Mouse (Mus musculus) forebrain, embryonic 13.5 days (tissue): ENCODE results near the gene Acsm3. TPM values are rescaled to one million over a fixed set of nuclear protein-coding genes. Genes with fewer than 3 reads are reported as not detected.

Experiments
- ATAC-seq: fragments of 200-750 bp; cut with Nextera tagmentation; 2 replicates; pipeline ENCODE4 v1.8.0; 2017
- H3K27ac ChIP-seq: fragments of 300-500 bp; sonication (generic); 2 replicates; pipeline ENCODE4 v1.5.1; 2015; ENCODE audit warnings: inconsistent platforms, mild to moderate bottlenecking, moderate library complexity
- H3K27me3 ChIP-seq: fragments of 300-500 bp; sonication (generic); 2 replicates; pipeline ENCODE4 v1.6.1; 2015; ENCODE audit warnings: mild to moderate bottlenecking, inconsistent platforms
- H3K36me3 ChIP-seq: fragments of 300-500 bp; sonication (generic); 2 replicates; pipeline ENCODE4 v1.6.1; 2015; ENCODE audit warnings: mild to moderate bottlenecking, inconsistent platforms; ENCODE audit not compliant: poor library complexity, severe bottlenecking
- H3K4me1 ChIP-seq: fragments of 300-500 bp; sonication (generic); 2 replicates; pipeline ENCODE4 v1.6.1; 2015; ENCODE audit warnings: inconsistent platforms
- H3K4me2 ChIP-seq: fragments of 300-500 bp; sonication (generic); 2 replicates; pipeline ENCODE4 v1.6.1; 2015; ENCODE audit warnings: inconsistent platforms, mild to moderate bottlenecking, moderate library complexity
- H3K4me3 ChIP-seq: fragments of 300-500 bp; sonication (generic); 2 replicates; pipeline ENCODE4 v1.5.1; 2015; ENCODE audit warnings: mild to moderate bottlenecking, inconsistent platforms
- H3K9ac ChIP-seq: fragments of 300-500 bp; sonication (generic); 2 replicates; pipeline ENCODE4 v1.6.1; 2015; ENCODE audit warnings: mild to moderate bottlenecking, inconsistent platforms
- H3K9me3 ChIP-seq: fragments of 300-500 bp; sonication (generic); replicated peaks from 2 replicates; pipeline ENCODE4 v1.6.1; 2016; ENCODE audit warnings: inconsistent platforms
- WGBS: fragments of 180-500 bp; shearing (Covaris S2); methylation state at CpG from one replicate; pipeline ENCODE4 v1.1.7; 2015; 5-methylcytosine and 5-hydroxymethylcytosine counted together
- polyA plus RNA-seq: library from polyadenylated mRNA; unstranded; fragments of >200 nt; fragmentation: Nextera tagmentation; extraction: Ambion mirVana; gene quantifications from 2 replicates; pipeline ENCODE4 v1.2.1, GENCODE M21; 2015

The Acsm3 gene
- polyA plus RNA-seq, 1 experiment from 2014 or later = 0.10 TPM

GRCm38 (mm10) chr7:119753696-119754095 lies 7.0 kb upstream of the Acsm3 start:
- H3K9me3 ChIP-seq = no peaks in the 10 kb centered on the region
- no peaks in the 10 kb centered on the region for H3K36me3 ChIP-seq
- WGBS = 86% methylated on average over 1 of the region's 1 CpGs
- no peaks in the 10 kb centered on the region for H3K27me3 ChIP-seq
- H3K4me3 ChIP-seq = no peak overlapping the region
- no peak for ATAC-seq
- H3K9ac ChIP-seq = no peak overlapping the region
- no peaks in the 10 kb centered on the region for H3K4me1 ChIP-seq
- H3K4me2 ChIP-seq = no peak overlapping the region
- no peak overlapping the region for H3K27ac ChIP-seq

GRCm38 (mm10) chr7:119762166-119762697 lies 1.5 kb downstream of the Acsm3 start:
- no peak for ATAC-seq
- H3K27ac ChIP-seq = no peak overlapping the region
- WGBS = 75% methylated on average over 4 of the region's 4 CpGs

GRCm38 (mm10) chr7:119764377-119764776 lies 3.7 kb downstream of the Acsm3 start:
- H3K36me3 ChIP-seq = no peaks in the 10 kb centered on the region
- WGBS = 95% methylated on average over 3 of the region's 3 CpGs
- H3K4me3 ChIP-seq = no peak overlapping the region
- H3K27ac ChIP-seq = no peak overlapping the region
- no peak overlapping the region for H3K9ac ChIP-seq
- H3K27me3 ChIP-seq = no peaks in the 10 kb centered on the region
- no peak overlapping the region for H3K4me2 ChIP-seq
- H3K4me1 ChIP-seq = no peaks in the 10 kb centered on the region
- ATAC-seq = no peak
- no peaks in the 10 kb centered on the region for H3K9me3 ChIP-seq

More at GRCm38 (mm10) chr7:119762166-119762697, 1.5 kb downstream of the Acsm3 start:
- no peaks in the 10 kb centered on the region for H3K4me1 ChIP-seq
- no peak overlapping the region for H3K4me2 ChIP-seq
- H3K4me3 ChIP-seq = no peak overlapping the region
- no peak overlapping the region for H3K9ac ChIP-seq
- H3K36me3 ChIP-seq = no peaks in the 10 kb centered on the region
- no peaks in the 10 kb centered on the region for H3K27me3 ChIP-seq
- H3K9me3 ChIP-seq = no peaks in the 10 kb centered on the region

DNA sequence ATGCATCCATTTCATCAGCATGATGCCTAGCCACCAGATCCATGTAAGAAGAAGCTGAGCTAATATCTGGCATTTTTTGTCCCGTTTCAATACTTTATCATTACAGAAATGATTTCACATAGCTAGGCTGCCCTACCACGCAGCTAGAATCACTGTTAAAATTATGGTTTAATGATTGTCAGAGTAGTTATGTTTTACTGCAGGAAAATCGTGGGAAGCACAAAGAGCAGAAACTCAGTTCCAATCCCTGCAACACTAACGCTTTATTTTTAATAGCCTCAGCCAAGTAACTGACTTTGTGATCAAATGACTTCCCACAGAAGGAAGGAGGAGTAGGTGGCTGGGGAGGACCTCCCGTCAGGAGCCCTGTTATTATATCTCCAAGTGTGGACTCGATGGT lies 6.3 kb downstream of the Acsm3 start:
- no peaks in the 10 kb centered on the region for H3K36me3 ChIP-seq
- no peak overlapping the region for H3K27ac ChIP-seq
- no peak overlapping the region for H3K4me3 ChIP-seq
- H3K9ac ChIP-seq = no peak overlapping the region
- no peak for ATAC-seq
- no peaks in the 10 kb centered on the region for H3K4me1 ChIP-seq
- H3K27me3 ChIP-seq = no peaks in the 10 kb centered on the region
- H3K9me3 ChIP-seq = no peaks in the 10 kb centered on the region
- H3K4me2 ChIP-seq = no peak overlapping the region
- 85% methylated on average over 6 of the region's 6 CpGs for WGBS

DNA sequence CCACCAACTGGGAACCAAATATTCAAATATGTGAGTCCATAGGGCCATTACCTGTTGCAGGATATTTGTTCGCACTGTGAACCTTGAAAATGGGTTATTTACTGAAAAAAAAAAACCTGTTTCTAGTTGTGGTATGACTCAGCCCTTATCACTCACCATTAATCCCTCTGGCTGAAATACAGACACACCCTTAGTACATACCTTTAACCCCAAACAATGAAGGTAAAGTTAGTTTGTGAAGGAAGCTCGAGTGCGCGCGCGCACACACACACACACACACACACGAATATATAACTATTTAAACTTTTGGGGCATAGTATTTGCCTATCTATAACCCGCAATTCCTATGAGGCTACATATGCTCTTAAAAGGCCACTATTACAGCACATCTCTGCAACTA lies 9.2 kb downstream of the Acsm3 start:
- WGBS = 93% methylated on average over 8 of the region's 8 CpGs
- Histone ChIP-seq H3K4me1 (no peaks in the 10 kb centered on the region), H3K4me2 (no peak overlapping the region), H3K9me3 (no peaks in the 10 kb centered on the region), H3K36me3 (no peaks in the 10 kb centered on the region), H3K27ac (no peak overlapping the region), H3K27me3 (no peaks in the 10 kb centered on the region), H3K4me3 (no peak overlapping the region), H3K9ac (no peak overlapping the region)
- ATAC-seq = no peak

DNA sequence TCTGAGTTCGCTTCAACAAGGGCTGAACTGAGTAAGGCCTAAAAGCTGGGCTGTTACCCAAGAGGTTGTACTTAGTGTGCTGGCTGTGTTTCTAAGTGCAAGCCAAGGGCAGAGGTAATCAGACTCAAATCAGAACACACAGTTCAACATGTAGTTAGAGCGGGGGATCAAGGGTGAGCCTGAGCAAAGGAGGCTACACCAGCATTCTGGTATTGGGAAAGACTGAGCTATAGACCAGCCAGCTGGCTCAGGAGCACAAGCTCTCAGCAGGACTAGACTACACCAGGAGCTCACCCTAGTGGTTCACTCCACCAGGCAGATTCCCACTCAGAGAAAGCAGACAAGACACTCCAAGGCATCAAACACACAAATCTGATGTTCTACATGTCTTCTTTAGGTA lies 22.7 kb downstream of the Acsm3 start:
- Histone ChIP-seq H3K4me2 (no peak overlapping the region), H3K4me1 (no peaks in the 10 kb centered on the region), H3K9me3 (no peaks in the 10 kb centered on the region), H3K27ac (no peak overlapping the region), H3K4me3 (no peak overlapping the region), H3K27me3 (no peaks in the 10 kb centered on the region), H3K36me3 (peaks cover 49% of the 10 kb centered on the region), H3K9ac (no peak overlapping the region)
- no peak for ATAC-seq
- WGBS = 88% methylated on average over 2 of the region's 2 CpGs

DNA sequence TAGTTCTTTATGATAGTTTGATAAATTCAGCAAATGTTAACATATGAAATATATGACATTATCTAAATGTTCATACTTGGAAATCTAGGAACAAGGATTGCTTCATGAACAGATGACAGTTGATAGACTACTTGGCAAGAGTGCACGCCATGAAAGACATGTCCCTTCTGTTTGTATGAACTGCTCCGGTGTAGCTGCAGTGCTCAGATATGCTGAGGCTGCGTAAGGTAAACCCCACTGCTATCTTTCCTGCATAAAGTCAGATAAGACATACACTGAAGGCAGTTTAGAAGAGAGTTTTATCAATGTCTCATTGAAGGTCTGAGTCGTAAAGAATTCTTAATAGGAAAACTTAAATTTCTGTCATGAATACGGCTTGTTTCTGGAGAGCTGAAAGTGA lies 24.2 kb downstream of the Acsm3 start:
- no peak for ATAC-seq
- Histone ChIP-seq H3K4me2 (no peak overlapping the region), H3K9me3 (no peaks in the 10 kb centered on the region), H3K4me1 (no peaks in the 10 kb centered on the region), H3K27ac (no peak overlapping the region), H3K9ac (no peak overlapping the region), H3K27me3 (no peaks in the 10 kb centered on the region), H3K4me3 (no peak overlapping the region), H3K36me3 (peaks cover 62% of the 10 kb centered on the region)
- 92% methylated on average over 5 of the region's 5 CpGs for whole genome bisulfite sequencing

DNA sequence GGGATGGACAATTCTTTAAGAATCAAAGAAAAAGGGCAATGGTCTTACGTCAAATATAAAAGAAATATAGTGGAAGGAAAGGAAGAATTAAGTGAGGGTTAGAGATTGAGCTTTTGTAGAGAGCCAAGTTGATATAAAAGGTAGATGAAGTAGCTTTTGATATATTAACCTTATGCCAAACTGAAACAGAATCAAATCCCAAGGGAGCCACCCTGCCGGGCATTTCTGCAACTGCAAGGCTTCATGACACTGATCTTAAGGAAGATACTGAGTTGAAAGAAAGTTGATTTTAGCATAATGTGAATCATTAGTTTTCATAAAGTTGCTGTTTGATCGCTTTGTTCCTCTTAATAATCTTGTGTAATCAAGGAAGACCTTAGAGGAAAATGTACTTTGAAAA lies 28.3 kb downstream of the Acsm3 start:
- no peak for ATAC-seq
- no peak overlapping the region for H3K27ac ChIP-seq
- no peak overlapping the region for H3K4me3 ChIP-seq
- no peaks in the 10 kb centered on the region for H3K27me3 ChIP-seq
- 94% methylated on average over 3 of the region's 3 CpGs for WGBS
- H3K36me3 ChIP-seq = peaks cover 60% of the 10 kb centered on the region
- peaks cover 11% of the 10 kb centered on the region for H3K4me1 ChIP-seq
- no peak overlapping the region for H3K9ac ChIP-seq
- H3K4me2 ChIP-seq = no peak overlapping the region
- no peaks in the 10 kb centered on the region for H3K9me3 ChIP-seq

- Histone ChIP-seq H3K36me3 (peaks cover 25% of the 10 kb centered on the region), H3K27ac (peak within 1 kb of the TSS; percentile 63; the same call in 1 of the 2 replicates), H3K9me3 (no peaks in the 10 kb centered on the region), H3K4me3 (peak within 1 kb of the TSS; percentile 74), H3K9ac (peak within 1 kb of the TSS; percentile 72), H3K4me1 (peaks cover 20% of the 10 kb centered on the region), H3K27me3 (no peaks in the 10 kb centered on the region), H3K4me2 (peak within 1 kb of the TSS; percentile 80)
- under 1% methylated on average over 53 of the region's 53 CpGs for WGBS
- peak; percentile 99 for ATAC-seq
Measured at GRCm38 (mm10) chr7:119793586-119794250, 33.0 kb downstream of the Acsm3 start, which contains the start of the genes Rexo5 and Eri2. Gene Rexo5 (plus strand): TSS chr7:119794006. Gene Eri2 (minus strand): TSS chr7:119794058.

GRCm38 (mm10) chr7:119794251-119794638 lies 33.5 kb downstream of the Acsm3 start:
- Histone ChIP-seq H3K27ac (peak overlapping the region; percentile 63; the same call in 1 of the 2 replicates), H3K4me1 (peaks cover 20% of the 10 kb centered on the region), H3K27me3 (no peaks in the 10 kb centered on the region), H3K4me3 (peak overlapping the region; percentile 74), H3K36me3 (peaks cover 21% of the 10 kb centered on the region), H3K9ac (peak overlapping the region; percentile 72), H3K4me2 (peak overlapping the region; percentile 80), H3K9me3 (no peaks in the 10 kb centered on the region)
- 0% methylated on average over 21 of the region's 21 CpGs for WGBS
- ATAC-seq = no peak

GRCm38 (mm10) chr7:119795311-119795710 lies 34.6 kb downstream of the Acsm3 start:
- Histone ChIP-seq H3K9me3 (no peaks in the 10 kb centered on the region), H3K27me3 (no peaks in the 10 kb centered on the region), H3K4me3 (peak overlapping the region; percentile 22), H3K4me2 (peak overlapping the region; percentile 51), H3K4me1 (peaks cover 20% of the 10 kb centered on the region), H3K9ac (no peak overlapping the region), H3K36me3 (peaks cover 12% of the 10 kb centered on the region), H3K27ac (no peak overlapping the region)
- ATAC-seq = no peak

DNA sequence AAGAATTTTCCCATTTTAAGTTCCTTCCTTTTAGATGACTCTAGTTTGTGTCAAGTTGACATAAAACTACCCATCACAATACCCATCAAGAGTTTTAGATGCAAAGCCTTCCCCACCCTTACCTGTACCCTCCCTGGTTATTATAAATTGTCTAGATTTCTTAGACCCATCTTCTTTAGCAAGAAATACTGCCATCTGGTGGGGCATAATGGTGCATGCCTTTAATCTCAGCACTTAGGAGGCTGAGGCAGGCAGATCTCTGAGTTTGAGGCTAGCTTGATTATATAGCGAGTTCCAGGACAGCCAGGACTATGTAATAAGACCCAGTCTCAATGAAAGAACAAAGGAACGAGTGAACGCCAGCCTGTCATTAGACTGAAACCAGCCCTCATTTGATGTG lies 39.8 kb downstream of the Acsm3 start:
- Histone ChIP-seq H3K27ac (no peak overlapping the region), H3K9ac (no peak overlapping the region), H3K36me3 (peaks cover 4% of the 10 kb centered on the region; the same call in 1 of the 2 replicates), H3K27me3 (no peaks in the 10 kb centered on the region), H3K9me3 (no peaks in the 10 kb centered on the region), H3K4me1 (no peaks in the 10 kb centered on the region), H3K4me3 (no peak overlapping the region), H3K4me2 (no peak overlapping the region)
- no peak for ATAC-seq
- WGBS = 95% methylated on average over 3 of the region's 3 CpGs

- Histone ChIP-seq H3K36me3 (peaks cover 4% of the 10 kb centered on the region; the same call in 1 of the 2 replicates), H3K27ac (no peak overlapping the region), H3K9me3 (no peaks in the 10 kb centered on the region), H3K4me2 (no peak overlapping the region), H3K4me3 (no peak overlapping the region), H3K4me1 (no peaks in the 10 kb centered on the region), H3K9ac (no peak overlapping the region), H3K27me3 (no peaks in the 10 kb centered on the region)
- no peak for ATAC-seq
- 89% methylated on average over 3 of the region's 3 CpGs for WGBS
Measured at GRCm38 (mm10) chr7:119800991-119801390, 40.3 kb downstream of the Acsm3 start.
